Mouse (Mus musculus): ENCODE measurements around the gene Ifit2. TPM values are rescaled to one million over a fixed set of nuclear protein-coding genes. Genes with fewer than 3 reads are reported as not detected.
"Not testable (repeated sequence)": the region's sequence is repeated elsewhere in the genome, so short reads cannot be mapped to it uniquely, and the experiment has no call there.

The Ifit2 gene
- total and polyA plus RNA-seq, 3 experiments: 1.8 to 4.2 (median 3.4) TPM

DNA sequence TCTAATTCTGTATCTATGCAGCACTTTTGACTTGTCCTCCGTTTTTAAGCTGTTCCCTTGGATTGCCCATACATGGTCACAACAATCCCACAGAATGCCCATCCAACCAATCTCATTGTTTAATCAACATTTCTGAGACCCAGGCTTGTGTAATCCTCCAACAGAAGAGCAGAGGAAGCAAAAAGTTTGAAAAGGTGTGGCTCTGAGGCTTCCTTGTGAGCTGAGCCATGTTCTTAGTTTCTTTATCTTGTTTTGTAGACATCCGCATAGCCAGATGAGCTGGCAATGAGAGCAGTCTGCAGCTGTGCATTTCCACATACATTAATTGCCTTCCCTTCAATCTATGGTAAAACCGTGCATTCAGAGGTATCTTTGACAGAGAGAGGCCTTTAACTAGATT lies 55.0 kb downstream of the Ifit2 start:
- intact Hi-C loops (cut with DNase I): no loop called here
- no peaks in the 10 kb centered on the region; the same call in 1 of the 2 replicates for H3K27me3 ChIP-seq (ENCODE audit: control insufficient read depth, insufficient read depth, low read length)

DNA sequence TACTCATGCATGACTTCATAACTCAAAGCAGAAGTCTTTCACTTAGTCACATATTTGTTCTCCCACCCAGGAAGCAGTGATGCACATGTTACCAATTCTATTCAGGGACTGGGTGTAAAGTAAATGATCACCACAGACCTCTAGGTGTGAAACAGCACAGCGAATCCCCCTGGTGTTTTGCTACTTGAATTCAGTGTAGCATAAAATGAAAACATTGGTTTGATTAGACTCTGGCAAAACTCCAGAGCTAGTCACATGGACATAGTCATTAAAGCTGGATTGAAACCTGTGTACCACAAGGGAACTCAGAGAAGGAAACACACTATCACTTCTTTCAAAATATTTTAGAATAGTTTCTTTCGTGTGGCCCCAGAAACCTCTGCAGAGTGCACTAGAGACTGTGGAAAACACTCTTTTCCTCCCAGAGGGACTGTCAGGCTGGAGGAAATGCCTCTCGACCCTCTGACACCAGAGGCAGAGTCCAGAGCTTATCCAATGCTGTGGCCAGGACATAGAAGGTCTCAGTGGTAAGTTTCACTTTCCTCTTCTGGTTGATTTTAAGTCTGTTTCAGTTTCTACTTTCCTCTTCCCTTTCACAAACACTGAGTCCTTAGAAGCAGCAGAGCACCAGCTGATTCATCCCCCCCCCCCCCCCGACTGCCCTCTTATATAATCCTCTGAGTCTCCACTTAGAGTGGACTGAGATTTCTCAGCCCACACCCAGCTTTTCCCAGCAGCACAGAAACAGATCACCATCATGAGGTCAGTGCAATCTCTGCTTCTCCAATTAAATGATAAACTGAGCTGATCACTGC lies 57.0 kb downstream of the Ifit2 start, which contains the start of gene Ifit3b:
Gene Ifit3b, plus strand, starts transcription at position 734 of the 815 bp plus-strand sequence.
- not testable (repeated sequence) for H3K27me3 ChIP-seq (ENCODE audit: control insufficient read depth, insufficient read depth, low read length); H3K4me1 ChIP-seq (ENCODE audit: control insufficient read depth, insufficient read depth, low read length); H3K36me3 ChIP-seq (ENCODE audit: control insufficient read depth, insufficient read depth, low read length); H3K79me2 ChIP-seq (replicated peaks; ENCODE audit: control insufficient read depth, insufficient read depth, low read length)
- intact Hi-C loops (cut with DNase I): loop anchor here (2.0 kb wide), 3 partner anchors 19 to 57 kb away; partner anchors contain the start of gene Ifit2
- H3K27ac ChIP-seq: peak within 1 kb of the TSS; percentile 79
- peak within 1 kb of the TSS; percentile 91 for H3K9ac ChIP-seq (ENCODE audit: low read depth, low read length)
- WGBS: 15% methylated on average over 4 of the region's 4 CpGs
- peak; percentile 69 to 72 for DNase-seq
- peak within 1 kb of the TSS; percentile 37; the same call in 1 of the 2 replicates for H3K4me3 ChIP-seq
- peak; percentile 37; the same call in 1 of the 2 replicates for TF ChIP-seq POLR2A (IDR thresholded peaks at IDR 0.05; ENCODE audit: insufficient read depth, low read depth, low read length)

More for the DNA sequence above, 55.0 kb downstream of the Ifit2 start:
- no peak overlapping the region for H3K4me3 ChIP-seq
- peaks cover 7% of the 10 kb centered on the region for H3K4me1 ChIP-seq (ENCODE audit: control insufficient read depth, insufficient read depth, low read length)
- H3K79me2 ChIP-seq (replicated peaks; ENCODE audit: control insufficient read depth, insufficient read depth, low read length): peaks cover 2% of the 10 kb centered on the region; the same call in 1 of the 2 replicates
- no peak overlapping the region for H3K9ac ChIP-seq (ENCODE audit: low read depth, low read length)
- WGBS: 92% methylated on average over 3 of the region's 3 CpGs
- TF ChIP-seq CTCF (IDR thresholded peaks at IDR 0.05) (no peak), POLR2A (IDR thresholded peaks at IDR 0.05; ENCODE audit: insufficient read depth, low read depth, low read length) (no peak), EP300 (IDR thresholded peaks at IDR 0.05; ENCODE audit: insufficient read depth, low read depth, low read length) (no peak)
- peaks cover 2% of the 10 kb centered on the region for H3K36me3 ChIP-seq (ENCODE audit: control insufficient read depth, insufficient read depth, low read length)
- no peak overlapping the region for H3K27ac ChIP-seq
- DNase-seq: no peak

- H3K79me2 ChIP-seq (replicated peaks; ENCODE audit: control insufficient read depth, insufficient read depth, low read length); intact Hi-C loops (cut with DNase I); H3K4me3 ChIP-seq; H3K27me3 ChIP-seq (ENCODE audit: control insufficient read depth, insufficient read depth, low read length); DNase-seq; H3K4me1 ChIP-seq (ENCODE audit: control insufficient read depth, insufficient read depth, low read length); H3K27ac ChIP-seq; H3K36me3 ChIP-seq (ENCODE audit: control insufficient read depth, insufficient read depth, low read length); H3K9ac ChIP-seq (ENCODE audit: low read depth, low read length): not testable (repeated sequence)
- 77% methylated on average over 3 of the region's 3 CpGs for WGBS
These were observed 59.6 kb downstream of the Ifit2 start for GRCm38 (mm10) chr19:34610118-34610517.

GRCm38 (mm10) chr19:34612243-34613001 lies 61.9 kb downstream of the Ifit2 start:
- H3K79me2 ChIP-seq (replicated peaks; ENCODE audit: control insufficient read depth, insufficient read depth, low read length); H3K4me3 ChIP-seq; H3K27ac ChIP-seq; H3K9ac ChIP-seq (ENCODE audit: low read depth, low read length); H3K36me3 ChIP-seq (ENCODE audit: control insufficient read depth, insufficient read depth, low read length); intact Hi-C loops (cut with DNase I); H3K4me1 ChIP-seq (ENCODE audit: control insufficient read depth, insufficient read depth, low read length); H3K27me3 ChIP-seq (ENCODE audit: control insufficient read depth, insufficient read depth, low read length); DNase-seq: not testable (repeated sequence)
- WGBS: 63% methylated on average over 5 of the region's 11 CpGs

DNA sequence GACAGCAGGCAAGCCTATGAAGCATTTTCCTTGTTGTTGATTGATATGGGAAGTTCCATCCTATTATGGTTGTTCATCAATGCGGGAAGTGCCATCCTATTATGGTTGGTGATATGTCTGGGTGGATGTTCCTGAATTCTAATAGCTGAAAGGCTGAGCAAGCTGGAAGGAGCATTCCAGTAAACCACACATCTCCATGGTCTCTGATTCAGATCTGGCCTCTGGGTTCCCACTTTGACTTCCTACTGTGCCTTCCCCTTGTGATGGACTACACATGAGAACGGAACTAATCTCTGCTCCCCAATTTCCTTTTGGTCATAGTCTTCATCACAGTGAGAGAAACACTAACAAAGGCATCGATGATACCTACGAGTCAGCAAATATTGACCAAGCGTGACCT lies 70.4 kb downstream of the Ifit2 start:
- H3K27me3 ChIP-seq (ENCODE audit: control insufficient read depth, insufficient read depth, low read length): no peaks in the 10 kb centered on the region
- 88% methylated on average over 5 of the region's 5 CpGs for WGBS

GRCm38 (mm10) chr19:34623781-34624180 lies 73.3 kb downstream of the Ifit2 start:
- TF ChIP-seq POLR2A (IDR thresholded peaks at IDR 0.05; ENCODE audit: insufficient read depth, low read depth, low read length): no peak
- no peak for TF ChIP-seq CTCF (IDR thresholded peaks at IDR 0.05)
- TF ChIP-seq EP300 (IDR thresholded peaks at IDR 0.05; ENCODE audit: insufficient read depth, low read depth, low read length): no peak
- DNase-seq: no peak
- H3K27me3 ChIP-seq (ENCODE audit: control insufficient read depth, insufficient read depth, low read length): no peaks in the 10 kb centered on the region
- no peaks in the 10 kb centered on the region for H3K4me1 ChIP-seq (ENCODE audit: control insufficient read depth, insufficient read depth, low read length)
- H3K4me3 ChIP-seq: no peak overlapping the region
- H3K9ac ChIP-seq (ENCODE audit: low read depth, low read length): no peak overlapping the region
- no peaks in the 10 kb centered on the region for H3K79me2 ChIP-seq (replicated peaks; ENCODE audit: control insufficient read depth, insufficient read depth, low read length)
- 89% methylated on average over 6 of the region's 6 CpGs for WGBS
- H3K27ac ChIP-seq: no peak overlapping the region
- H3K36me3 ChIP-seq (ENCODE audit: control insufficient read depth, insufficient read depth, low read length): no peaks in the 10 kb centered on the region
- intact Hi-C loops (cut with DNase I): no loop called here

More for the DNA sequence above, 70.4 kb downstream of the Ifit2 start:
- DNase-seq: no peak
- Histone ChIP-seq H3K79me2 (replicated peaks; ENCODE audit: control insufficient read depth, insufficient read depth, low read length) (no peaks in the 10 kb centered on the region), H3K27ac (no peak overlapping the region), H3K9ac (ENCODE audit: low read depth, low read length) (no peak overlapping the region), H3K4me1 (ENCODE audit: control insufficient read depth, insufficient read depth, low read length) (no peaks in the 10 kb centered on the region), H3K4me3 (no peak overlapping the region), H3K36me3 (ENCODE audit: control insufficient read depth, insufficient read depth, low read length) (no peaks in the 10 kb centered on the region)
- intact Hi-C loops (cut with DNase I): no loop called here
- TF ChIP-seq POLR2A (IDR thresholded peaks at IDR 0.05; ENCODE audit: insufficient read depth, low read depth, low read length) (no peak), EP300 (IDR thresholded peaks at IDR 0.05; ENCODE audit: insufficient read depth, low read depth, low read length) (no peak), CTCF (IDR thresholded peaks at IDR 0.05) (no peak)

All from heart, adult 2 months (tissue).